Mouse (Mus musculus): ENCODE data around the gene Ppp1r16b. TPM values are rescaled to one million over a fixed set of nuclear protein-coding genes. Genes with fewer than 3 reads are reported as not detected.

The Ppp1r16b gene
- polyA plus RNA-seq, 1 experiment from 2014 or later = 12.4 TPM

MicroRNAs within 50 kb of the gene (microRNA counts, 519-probe panel; counts per million panel counts)
- not detected for microRNA mmu-miR-3474

Small RNA genes within 50 kb of the gene (microRNA-seq; reads per million reads assigned to microRNA genes)
- gene Gm26141 (not detected), gene Mir3474 (1.2 reads per million)

Other genes with a start within 250 kb of the Ppp1r16b start
- gene Adig, start 162.8 kb upstream of the Ppp1r16b start, polyA plus RNA-seq (2014; fragmentation: Nextera tagmentation; extraction: Ambion mirVana) = not detected in 2 replicates
- gene Arhgap40, start 152.6 kb upstream of the Ppp1r16b start, polyA plus RNA-seq (2014; fragmentation: Nextera tagmentation; extraction: Ambion mirVana) = 0.44 and 0.48 TPM in 2 replicates
- 4.6 and 6.4 TPM in 2 replicates for gene Slc32a1, start 54.6 kb upstream of the Ppp1r16b start, polyA plus RNA-seq (2014; fragmentation: Nextera tagmentation; extraction: Ambion mirVana)
- gene Actr5, start 40.5 kb upstream of the Ppp1r16b start, polyA plus RNA-seq (2014; fragmentation: Nextera tagmentation; extraction: Ambion mirVana) = 10.4 and 12.8 TPM in 2 replicates
- gene Fam83d, start 102.7 kb downstream of the Ppp1r16b start, polyA plus RNA-seq (2014; fragmentation: Nextera tagmentation; extraction: Ambion mirVana) = 22.9 and 25.4 TPM in 2 replicates
- 15.6 and 16.1 TPM in 2 replicates for gene Dhx35, start 129.4 kb downstream of the Ppp1r16b start, polyA plus RNA-seq (2014; fragmentation: Nextera tagmentation; extraction: Ambion mirVana)